ENCODE assay signal across 28 mouse cellular contexts in the genomic region with DNA sequence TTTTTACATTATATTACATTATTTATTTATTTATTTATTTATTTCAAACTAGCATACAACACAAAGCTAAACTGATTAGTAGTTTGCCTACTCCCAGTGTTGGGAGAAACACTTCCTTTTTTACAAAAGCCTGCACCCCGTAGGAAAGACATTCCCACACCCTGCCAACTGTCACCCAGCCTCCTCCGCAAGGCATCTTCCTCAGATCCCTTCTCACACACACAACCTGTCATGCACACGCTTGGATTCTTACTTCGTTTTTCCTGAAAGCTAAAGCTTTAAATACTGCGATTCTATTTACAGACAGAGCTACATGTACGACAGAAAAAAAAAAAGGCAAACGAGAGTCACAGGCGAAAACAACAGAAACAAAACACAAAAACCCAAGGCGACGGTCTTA. TPM values are rescaled to one million over a fixed set of nuclear protein-coding genes. Genes with fewer than 3 reads are reported as not detected.
DNase-seq lines count a peak whose midpoint lies in the region; ATAC-seq lines count a peak whose summit lies in the region.
"Had no signal": no experiment of that assay in that cellular context is flagged by ENCODE, and none has a peak within 500 bp of the region (broad histone marks: within the 10 kb centered on the region; RNA-seq: fewer than 3 reads in every experiment).

No protein-coding gene starts in this region.

- no peak overlapping the region for H3K9ac ChIP-seq in midbrain, embryonic 11.5 days (ENCODE audit: low read length)
- no peak overlapping the region for H3K9ac ChIP-seq in midbrain, embryonic 15.5 days
- H3K9ac ChIP-seq: embryonic facial prominence, embryonic 13.5 days; forebrain, postnatal 0 days; hindbrain, embryonic 13.5 days; intestine, embryonic 15.5 days had no signal

- ATAC-seq in frontal cortex, adult (ENCODE audit: low TSS enrichment) = peak; percentile 72
- ATAC-seq in midbrain, embryonic 11.5 days (ENCODE audit: low FRiP score) = no peak
- no peak for ATAC-seq in midbrain, embryonic 15.5 days (replicated peaks)
- ATAC-seq: forebrain, embryonic 14.5 days; forebrain, postnatal 0 days; hindbrain, embryonic 16.5 days; intestine, embryonic 15.5 days; Patski had no signal

- 95% methylated on average over 10 of the region's 10 CpGs for WGBS in midbrain, embryonic 11.5 days
- 96% methylated on average over 10 of the region's 10 CpGs for WGBS in midbrain, embryonic 15.5 days

- peaks cover 15% of the 10 kb centered on the region for H3K9me3 ChIP-seq in midbrain, embryonic 11.5 days (ENCODE audit: control insufficient read depth, low read length)
- 0 out of 2 replicates have a peak, but pooled peaks cover 6% of the 10 kb centered on the region for H3K9me3 ChIP-seq in midbrain, embryonic 15.5 days
- H3K9me3 ChIP-seq: G1E; intestine, embryonic 15.5 days had no signal

- no peaks in the 10 kb centered on the region for H3K4me1 ChIP-seq in midbrain, embryonic 11.5 days (ENCODE audit: control insufficient read depth, insufficient read depth, low read length)
- H3K4me1 ChIP-seq in midbrain, embryonic 15.5 days = no peaks in the 10 kb centered on the region
- H3K4me1 ChIP-seq: embryonic facial prominence, embryonic 10.5 days; embryonic facial prominence, embryonic 13.5 days; hindbrain, embryonic 10.5 days; hindbrain, embryonic 13.5 days; intestine, embryonic 15.5 days had no signal

- H3K27ac ChIP-seq in midbrain, embryonic 11.5 days (ENCODE audit: low read depth, low read length) = no peak overlapping the region
- no peak overlapping the region for H3K27ac ChIP-seq in midbrain, embryonic 15.5 days
- H3K27ac ChIP-seq: embryonic facial prominence, embryonic 10.5 days; embryonic facial prominence, embryonic 13.5 days; hindbrain, embryonic 10.5 days; hindbrain, embryonic 13.5 days; intestine, embryonic 15.5 days had no signal

- H3K4me2 ChIP-seq in midbrain, embryonic 11.5 days = no peak overlapping the region
- H3K4me2 ChIP-seq in midbrain, embryonic 15.5 days = no peak overlapping the region
- H3K4me2 ChIP-seq: embryonic facial prominence, embryonic 13.5 days; heart, embryonic 11.5 days; hindbrain, embryonic 13.5 days; intestine, embryonic 15.5 days had no signal

- no peak for DNase-seq in frontal cortex, postnatal 25 days (ENCODE audit: low spot score in 2 of 2)
- peak; percentile 28 for DNase-seq in midbrain, embryonic 11.5 days (ENCODE audit: low spot score, missing footprints)
- peak; percentile 71 for DNase-seq in brain, adult 2 months (ENCODE audit: low read depth, low spot score)
- DNase-seq in telencephalon, adult 2 months (ENCODE audit: low read depth, low spot score) = peak; percentile 35
- DNase-seq in heart, postnatal 4 days = no peak
- DNase-seq: adrenal gland, postnatal 10 days; B cell, adult 2 months; cerebellum, adult 11-12 months; cerebellum, adult 8-10 months; cerebellum, postnatal 10 days; cerebellum, postnatal 36 days; embryo, embryonic 11 days; forebrain, postnatal 0 days; gastrocnemius, postnatal 25 days had no signal

- no peaks in the 10 kb centered on the region for H3K27me3 ChIP-seq in midbrain, embryonic 11.5 days (ENCODE audit: control insufficient read depth, insufficient read depth, low read length)
- no peaks in the 10 kb centered on the region for H3K27me3 ChIP-seq in midbrain, embryonic 15.5 days (replicated peaks)
- H3K27me3 ChIP-seq: CH12.LX; embryonic facial prominence, embryonic 13.5 days; hindbrain, embryonic 13.5 days; intestine, embryonic 15.5 days; Patski had no signal

- no peak overlapping the region for H3K4me3 ChIP-seq in midbrain, embryonic 11.5 days (ENCODE audit: low read depth, low read length)
- no peak overlapping the region for H3K4me3 ChIP-seq in midbrain, embryonic 15.5 days
- H3K4me3 ChIP-seq: embryonic facial prominence, embryonic 10.5 days; embryonic facial prominence, embryonic 13.5 days; erythroblast, embryonic 14.5 days; hindbrain, embryonic 10.5 days; hindbrain, embryonic 13.5 days; intestine, embryonic 15.5 days had no signal

- peaks cover 50% of the 10 kb centered on the region for H3K36me3 ChIP-seq in midbrain, embryonic 11.5 days (ENCODE audit: control insufficient read depth, insufficient read depth, low read length)
- peaks cover 20% of the 10 kb centered on the region; the same call in 1 of the 2 replicates for H3K36me3 ChIP-seq in midbrain, embryonic 15.5 days (replicated peaks)

RNA-seq across cellular contexts. Expression of a gene that starts 51.3 kb away (rescaled TPM):
- polyA plus RNA-seq in midbrain, embryonic 11.5 days (2014; fragmentation: Nextera tagmentation; extraction: Ambion mirVana) = 35.1 and 35.7 TPM in 2 replicates
- 20.6 and 21.9 TPM in 2 replicates for polyA plus RNA-seq in midbrain, embryonic 15.5 days (2015; fragmentation: Nextera tagmentation; extraction: Ambion mirVana)
- 10 to 100 TPM; 36.4 to 39.5 TPM for total RNA-seq in heart, postnatal 4 days (2021)

Comparison
In these comparisons a context has a peak if more than half of its experiments do, and no peak if none do; other contexts are left out.
1. DNase-seq: peak in midbrain, embryonic 11.5 days (single experiment), brain, adult 2 months (single experiment) and telencephalon, adult 2 months (single experiment); none in frontal cortex, postnatal 25 days (0 of 2) and heart, postnatal 4 days (single experiment).